Mouse (Mus musculus) cerebellum, adult 8-10 months (tissue): ENCODE measurements at regions not wholly inside any gene's neighbourhood (a gene's known extent, or its start where the extent isn't known, plus 50 kb on each side); places are given as distances from the start of the nearest gene placed in this dataset.

Experiments used
- DNase-seq: peaks from one replicate; pipeline ENCODE4 v3.0.0; 2022

DNA sequence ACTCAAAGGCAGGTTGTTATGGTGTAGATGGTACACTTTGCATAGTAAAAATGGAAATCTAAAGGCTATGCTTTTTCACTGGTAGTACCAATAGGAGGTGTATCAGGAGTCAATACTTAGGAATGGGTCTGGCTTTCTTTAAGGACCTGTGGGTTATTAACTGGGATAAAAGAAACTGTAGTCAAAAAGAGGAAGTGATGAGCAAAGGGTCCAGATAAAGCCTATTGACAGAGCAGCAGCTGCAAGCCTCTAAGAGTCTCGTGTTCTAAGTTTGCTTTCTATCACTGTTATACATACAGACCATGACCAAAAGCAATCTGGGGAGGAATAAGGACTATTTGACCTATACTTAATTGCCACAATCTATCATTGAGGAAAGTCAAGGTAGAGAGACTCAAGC is 683.0 kb downstream of the Stpg2 start:
- DNase-seq, result no peak

DNA sequence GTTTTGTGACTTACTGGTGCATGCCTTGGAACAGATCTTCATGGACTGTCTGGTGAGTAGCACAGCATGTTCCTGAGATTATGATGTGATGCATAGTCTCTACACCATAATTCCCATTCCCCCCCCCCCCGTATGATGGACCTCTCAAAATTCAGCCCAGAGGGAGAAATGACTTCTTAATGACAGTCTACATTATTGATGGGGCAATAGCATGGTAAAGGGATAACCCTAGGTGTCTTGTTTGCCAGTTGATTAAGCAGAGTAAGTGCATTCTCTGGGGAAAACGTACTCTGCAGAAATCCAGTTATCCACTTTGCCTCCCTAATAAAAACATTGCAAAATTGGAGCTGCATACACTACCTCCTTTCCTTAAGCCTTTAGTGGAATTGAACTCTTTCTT is 684.7 kb downstream of the Stpg2 start:
- DNase-seq, result no peak

DNA sequence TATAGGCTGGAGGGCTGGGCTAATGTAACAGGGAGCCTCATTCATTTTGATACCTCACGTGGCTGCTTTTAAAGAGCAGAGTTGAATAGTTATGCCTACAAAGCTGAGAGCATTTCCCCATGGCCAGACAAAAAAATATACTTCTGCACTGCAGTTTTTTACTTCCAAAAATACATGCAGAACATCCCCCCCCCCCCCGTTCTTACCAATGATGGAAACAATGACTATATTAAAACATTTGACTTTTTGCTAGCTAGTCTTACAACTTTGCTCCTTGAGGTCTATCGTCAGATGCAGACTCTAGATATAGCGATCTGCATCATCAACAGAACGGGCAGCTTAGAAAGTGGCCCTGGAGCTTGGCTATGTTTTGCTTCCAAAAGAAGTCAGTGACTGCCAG is 692.4 kb downstream of the Stpg2 start:
- no peak for DNase-seq

DNA sequence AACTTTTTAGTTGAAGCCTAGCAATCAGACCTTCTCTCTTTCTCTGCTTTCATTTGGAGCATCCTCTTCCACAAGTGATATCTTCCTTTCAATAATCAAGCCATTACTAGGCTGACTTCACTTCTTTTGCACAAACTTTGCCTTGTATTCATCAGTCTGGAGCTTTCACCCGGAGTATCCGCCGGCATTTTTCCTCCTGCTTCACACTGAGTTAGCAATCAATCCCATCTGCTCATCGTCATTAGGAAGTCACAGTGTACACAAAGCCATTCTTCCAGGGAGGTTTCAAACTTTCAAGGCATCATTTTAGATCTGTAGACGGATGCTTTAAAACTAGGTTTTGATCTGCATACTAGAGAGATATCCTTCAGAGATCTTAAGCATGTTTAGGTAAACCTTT is 693.7 kb downstream of the Stpg2 start:
- no peak for DNase-seq

DNA sequence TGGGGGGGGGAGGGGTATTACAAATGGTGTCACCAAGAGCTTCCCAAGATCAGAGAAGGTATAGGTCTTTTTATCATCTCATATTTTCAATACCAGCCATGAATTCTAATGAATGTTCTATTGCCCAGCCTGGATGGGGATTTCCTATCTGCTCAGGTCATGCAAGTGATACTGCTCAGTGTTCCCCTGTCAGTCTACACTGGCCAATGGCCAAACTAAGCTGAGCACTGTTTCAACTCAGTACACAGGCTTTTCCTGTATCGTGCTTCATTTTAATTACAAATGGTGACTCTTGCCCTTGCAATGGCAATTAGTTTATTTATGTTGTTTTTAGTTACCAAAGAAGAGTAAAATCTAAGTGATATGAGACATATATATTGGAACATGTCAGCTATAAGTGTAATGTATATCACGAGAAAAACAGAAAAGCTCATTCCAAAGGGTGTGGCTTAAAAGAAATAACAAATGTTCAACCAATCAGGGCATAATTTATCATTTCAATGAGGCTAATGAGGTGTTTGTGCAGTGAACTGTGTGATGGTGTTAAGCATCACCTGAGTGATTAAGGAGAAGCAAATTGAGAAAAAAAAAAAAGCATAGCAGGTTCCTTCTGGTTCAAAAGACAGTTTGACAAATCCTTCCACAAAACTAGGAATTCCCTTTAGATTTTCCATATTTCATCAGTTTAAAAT is 708.3 kb downstream of the Stpg2 start:
- no peak for DNase-seq

DNA sequence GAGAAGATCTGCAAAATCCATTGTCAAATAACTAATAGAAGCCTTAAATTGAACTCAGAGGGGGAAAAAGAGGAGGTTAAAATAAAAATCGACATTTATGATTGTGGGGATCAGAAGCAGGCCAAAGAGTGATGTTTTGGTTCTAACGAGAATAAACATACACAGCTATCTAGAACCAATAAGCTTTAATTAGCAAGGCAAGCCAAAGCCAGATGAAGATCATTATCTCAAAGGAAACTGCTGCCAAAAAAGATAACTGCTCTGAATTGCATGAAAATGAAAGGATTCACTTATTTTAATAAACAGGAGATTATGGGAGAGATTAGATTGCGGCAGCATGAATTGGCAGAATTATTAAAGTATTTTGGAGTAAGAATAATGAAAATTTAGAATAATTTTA is 716.8 kb downstream of the Stpg2 start:
- DNase-seq, result no peak

DNA sequence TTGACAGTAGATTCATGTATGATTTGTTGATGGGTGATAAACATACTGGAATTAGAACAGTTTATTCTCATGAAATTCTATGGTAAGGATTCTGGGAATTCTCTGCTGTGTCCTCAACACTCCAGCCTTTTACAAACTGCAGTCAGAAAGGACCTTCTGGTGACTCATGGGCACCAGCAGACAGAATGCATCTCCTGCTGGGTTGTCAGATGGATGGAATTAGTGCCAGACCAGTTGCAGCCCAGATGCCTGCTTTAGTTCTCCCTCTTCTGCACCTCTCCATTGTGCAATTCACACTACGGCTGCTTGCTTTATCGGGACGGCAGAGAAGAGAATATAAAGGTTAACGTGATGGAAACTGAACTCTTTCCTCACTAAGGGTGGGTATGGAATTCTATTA is 727.5 kb downstream of the Stpg2 start:
- peak; percentile 28 for DNase-seq

DNA sequence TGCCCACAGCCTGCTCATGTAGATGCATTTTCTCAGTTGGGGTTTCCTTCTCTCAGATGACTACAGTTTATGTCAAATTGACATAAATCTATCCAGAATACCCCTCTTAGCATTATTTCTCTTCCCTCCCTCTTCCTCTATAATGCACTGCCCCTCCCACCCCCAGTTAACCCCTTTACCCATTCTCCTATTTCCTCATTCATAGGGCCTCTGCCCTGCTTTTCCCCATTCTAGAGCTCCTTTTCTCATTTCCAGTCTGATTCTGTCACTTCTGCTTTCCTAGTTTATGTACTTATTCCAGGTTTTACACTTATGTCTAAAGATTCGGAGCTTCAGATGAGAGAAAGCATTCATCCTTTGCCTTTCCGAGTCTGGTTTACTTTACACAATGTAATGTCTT is 740.7 kb downstream of the Stpg2 start:
- DNase-seq, result no peak

DNA sequence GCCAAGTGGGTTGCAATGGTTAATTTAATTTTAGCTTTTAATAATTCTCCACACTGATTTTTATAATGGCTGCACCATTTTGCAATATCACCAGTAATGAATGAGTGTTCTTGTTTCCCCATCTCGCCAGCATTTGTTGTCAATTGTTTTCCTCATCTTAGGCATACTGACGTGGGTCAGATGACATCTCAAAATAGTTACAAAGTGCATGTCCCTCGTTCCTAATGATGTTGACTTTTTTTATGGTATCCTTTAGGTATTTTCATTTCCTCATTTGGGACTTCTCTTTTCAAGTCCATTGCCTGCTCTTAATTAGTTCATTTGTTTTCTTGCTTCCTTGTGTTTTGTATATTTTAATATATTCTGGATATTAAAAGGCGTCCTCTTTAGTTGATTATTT is 741.8 kb downstream of the Stpg2 start:
- DNase-seq, result no peak

DNA sequence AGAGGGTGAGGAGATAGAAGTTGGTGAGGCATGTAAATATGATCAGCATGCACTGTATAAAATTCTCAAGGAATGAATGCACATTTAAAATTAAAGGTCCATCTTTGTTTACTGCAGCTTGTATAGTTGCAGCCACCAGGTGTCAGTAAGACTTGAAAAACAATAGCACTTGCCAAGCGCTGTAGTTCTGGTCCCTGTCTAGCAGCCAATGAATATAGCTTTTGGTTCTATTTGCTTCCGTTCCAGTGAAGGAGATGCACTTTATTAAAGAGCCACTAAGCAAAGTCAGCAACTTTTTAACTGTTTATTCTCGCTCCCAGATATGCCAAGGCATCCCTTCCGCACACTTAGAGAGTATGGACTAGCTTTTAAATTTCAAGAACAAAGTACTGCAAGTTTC is 743.6 kb downstream of the Stpg2 start:
- DNase-seq, result peak; percentile 26

DNA sequence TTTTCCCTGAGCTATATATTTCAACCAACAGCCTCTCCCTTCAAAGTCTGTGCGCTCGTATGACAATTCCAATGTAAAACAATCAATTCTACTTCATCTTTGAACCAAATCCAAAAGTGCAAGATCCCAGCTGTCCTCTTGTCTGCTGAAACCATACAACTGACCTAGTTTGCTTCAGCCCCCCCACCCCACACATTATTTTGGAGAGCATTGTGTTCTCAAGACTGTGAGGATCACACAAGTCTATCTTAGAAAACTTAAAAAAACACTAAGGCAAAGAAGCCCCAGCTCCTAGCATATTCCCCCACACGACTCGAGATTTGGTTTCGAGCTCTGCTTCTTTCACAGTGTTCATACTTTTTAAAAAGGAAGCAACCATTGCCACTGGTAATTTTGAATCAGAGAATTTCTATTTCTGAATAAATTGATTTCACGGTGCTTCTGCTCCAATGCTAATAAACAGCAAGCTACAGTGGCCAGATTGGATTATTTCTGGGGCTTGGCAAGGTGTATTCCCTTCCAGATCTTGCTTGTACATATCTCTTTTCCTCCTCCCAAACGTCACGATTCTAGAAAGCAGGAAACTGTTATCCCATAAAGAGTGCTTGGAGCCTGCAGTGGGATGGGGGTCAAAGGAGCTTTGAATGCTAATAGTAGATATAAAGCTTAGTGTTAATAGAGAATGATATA is 744.7 kb downstream of the Stpg2 start:
- DNase-seq, result peak; percentile 27

DNA sequence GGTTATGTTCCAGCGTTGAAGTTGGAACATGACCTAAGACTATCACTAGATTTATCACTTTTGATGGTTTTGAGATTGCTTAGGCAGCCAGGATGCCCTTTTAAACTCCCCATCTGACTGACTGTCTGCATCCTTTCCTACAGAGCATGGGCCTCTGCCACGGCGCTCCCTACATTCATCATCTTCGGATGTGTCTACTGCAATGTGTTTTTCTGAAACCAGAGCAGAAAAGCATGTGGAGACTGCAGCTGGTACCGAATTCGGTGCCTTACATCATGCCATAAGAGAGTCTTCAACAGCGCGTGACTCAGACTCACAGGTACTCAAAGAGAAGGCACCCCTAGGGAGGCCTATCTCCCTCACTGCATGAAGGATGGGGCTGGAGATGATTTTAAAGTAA is 746.0 kb downstream of the Stpg2 start:
- no peak for DNase-seq

DNA sequence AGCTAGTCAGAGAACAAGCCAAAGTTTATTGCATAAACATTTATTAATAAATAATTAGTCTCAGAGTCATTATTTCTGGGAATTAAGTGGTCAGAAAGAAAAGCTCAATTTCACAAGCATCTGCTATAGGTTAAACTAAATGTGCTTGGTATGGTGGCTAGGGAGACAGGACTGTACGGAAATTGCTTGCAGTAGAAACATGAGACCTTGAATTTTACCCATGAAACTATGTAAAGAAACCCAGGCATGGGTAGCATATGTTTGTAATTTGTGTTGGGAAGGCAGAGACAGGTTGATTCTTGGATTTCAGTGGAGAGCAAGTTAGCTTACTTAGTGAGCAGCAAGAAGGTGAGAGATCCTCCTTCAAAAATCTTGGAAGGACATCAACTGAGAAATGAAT is 772.7 kb downstream of the Stpg2 start:
- DNase-seq, result no peak

DNA sequence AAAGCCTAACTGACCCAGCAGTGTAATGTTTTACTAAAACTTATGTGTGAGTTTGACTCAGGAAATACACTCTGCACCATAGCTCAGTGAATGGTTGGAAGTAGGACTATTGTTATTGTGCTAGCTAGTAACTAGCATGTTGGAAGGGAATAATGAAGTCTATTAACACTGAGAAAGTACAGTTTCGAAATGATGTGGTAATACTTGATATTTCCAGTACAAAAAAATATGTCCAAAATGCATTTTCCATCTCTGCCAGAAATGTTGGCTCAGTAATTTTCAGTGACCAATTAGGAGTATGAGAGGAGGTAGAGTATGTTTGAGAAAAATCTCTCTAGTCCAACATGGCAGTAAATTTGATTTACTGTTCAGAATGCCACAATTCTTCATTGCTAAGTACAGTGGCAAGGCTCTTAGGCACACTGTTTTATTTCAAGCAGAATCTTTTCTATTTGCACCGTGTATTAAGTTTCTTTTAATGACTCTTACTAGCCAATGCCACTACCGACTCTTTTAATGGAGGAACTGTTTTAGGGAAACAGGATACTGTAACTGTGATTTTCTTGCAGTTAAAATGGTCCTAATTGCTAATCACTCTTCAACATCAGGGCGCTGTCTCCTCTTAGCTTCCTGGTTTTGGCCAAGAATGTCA is 780.5 kb downstream of the Stpg2 start:
- DNase-seq, result no peak

DNA sequence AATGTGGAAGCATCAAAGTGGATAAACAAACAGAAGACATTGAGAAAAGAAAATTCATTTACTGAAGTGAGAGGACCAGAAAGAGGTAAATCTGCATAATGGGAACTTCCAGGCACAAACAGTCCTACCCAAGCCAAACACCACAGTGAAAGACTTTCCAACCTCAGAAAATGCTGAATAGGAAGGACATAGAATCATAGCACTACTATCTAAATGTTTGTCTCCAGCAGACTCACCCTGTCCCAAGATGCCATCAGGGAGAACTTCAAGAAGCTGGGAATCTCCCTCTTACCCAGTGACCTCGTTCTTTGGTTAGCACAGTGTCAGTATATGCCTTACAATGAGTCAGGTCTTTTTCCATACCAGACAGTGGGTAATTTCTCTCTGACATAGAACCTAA is 783.4 kb downstream of the Stpg2 start:
- DNase-seq, result no peak

DNA sequence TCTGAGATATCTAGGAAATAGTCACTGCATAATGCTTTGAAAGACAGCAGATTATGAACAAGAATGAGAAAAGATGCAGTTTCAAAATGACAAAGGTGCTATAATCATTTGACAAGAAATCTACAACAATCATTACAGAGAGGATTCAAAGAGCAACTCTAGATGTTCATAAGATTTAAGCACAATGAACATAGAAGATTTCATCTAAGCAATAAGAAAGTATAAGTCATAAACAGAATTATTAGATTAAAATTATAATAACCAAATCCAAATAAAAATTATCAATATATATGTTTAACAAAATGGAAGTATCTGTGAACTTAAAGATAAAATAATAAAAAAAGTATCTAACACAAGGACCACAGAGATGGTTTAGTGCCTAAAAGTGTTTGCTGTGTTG is 783.9 kb downstream of the Stpg2 start:
- DNase-seq, result no peak

DNA sequence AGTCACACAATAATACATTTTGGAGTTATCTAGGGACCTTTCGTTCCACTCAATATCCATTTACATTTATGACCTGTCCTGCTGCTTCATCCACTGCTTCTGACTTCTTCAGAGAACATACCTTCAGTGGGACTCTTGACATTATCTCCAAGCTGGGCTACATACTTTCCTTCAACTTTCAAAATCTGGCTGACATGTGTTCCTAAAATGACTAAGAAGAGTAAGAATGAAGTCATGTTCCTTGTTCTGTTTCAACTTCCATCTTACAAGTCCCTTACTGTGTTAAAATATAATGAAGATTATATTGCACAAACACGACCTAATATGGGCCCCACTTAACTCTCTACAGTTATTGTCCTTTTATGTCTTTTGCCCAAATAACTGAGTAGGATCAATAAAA is 807.0 kb downstream of the Stpg2 start:
- no peak for DNase-seq

DNA sequence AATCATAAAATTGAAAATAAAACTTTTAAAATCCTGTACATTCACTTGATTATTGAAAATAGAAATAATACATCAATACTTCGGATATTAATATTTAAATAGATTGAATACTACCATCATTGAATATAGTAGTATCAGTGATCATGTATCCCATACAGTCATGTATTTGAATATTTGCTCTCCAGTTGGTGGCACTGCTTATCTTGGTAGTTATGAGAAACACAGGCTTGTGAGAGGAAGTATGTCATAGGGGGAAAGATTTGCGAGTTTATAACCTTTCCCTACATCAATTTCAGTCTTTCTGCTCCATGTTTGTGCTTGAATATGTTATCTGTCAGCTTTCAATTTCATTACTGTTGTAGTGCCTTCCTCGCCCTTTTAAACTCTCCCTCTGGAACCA is 828.6 kb downstream of the Stpg2 start:
- no peak for DNase-seq

DNA sequence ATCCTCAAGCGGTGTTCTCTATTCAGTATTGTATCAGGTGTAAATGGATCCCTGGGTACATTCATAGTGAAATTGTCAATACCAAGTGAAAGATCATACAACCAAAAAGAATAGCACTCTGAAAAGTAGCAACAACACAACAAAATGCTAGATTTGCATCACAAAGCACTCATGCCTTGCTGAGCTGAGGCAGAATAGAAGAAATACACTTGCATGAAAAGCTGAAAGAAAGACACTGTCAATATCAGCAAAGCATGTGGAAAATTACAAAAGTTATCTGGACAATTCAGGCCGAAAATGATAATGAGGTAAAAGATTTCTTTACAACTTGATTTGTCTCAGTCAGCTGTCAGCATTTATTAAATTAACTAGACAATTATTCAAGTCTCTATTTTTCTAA is 829.6 kb downstream of the Stpg2 start:
- DNase-seq, result no peak

DNA sequence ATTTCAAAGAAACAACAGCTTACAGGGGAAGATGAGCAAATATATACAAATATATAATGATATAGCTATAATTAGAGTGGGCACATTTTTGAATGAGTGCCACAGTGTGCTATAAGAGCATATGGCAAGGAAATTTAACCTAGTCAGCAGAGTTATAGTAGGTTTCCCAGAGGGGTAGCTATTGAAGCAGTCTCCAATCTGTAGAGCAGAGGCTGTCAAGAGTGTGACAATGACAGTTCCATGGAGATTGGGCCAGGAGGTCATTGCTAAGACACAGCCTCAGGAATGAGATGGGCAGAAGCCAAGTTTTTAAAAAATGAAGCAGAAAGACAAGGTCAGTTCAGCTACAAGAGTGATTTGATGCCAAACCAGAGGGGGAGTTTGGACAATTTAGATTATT is 839.4 kb downstream of the Stpg2 start:
- no peak for DNase-seq

DNA sequence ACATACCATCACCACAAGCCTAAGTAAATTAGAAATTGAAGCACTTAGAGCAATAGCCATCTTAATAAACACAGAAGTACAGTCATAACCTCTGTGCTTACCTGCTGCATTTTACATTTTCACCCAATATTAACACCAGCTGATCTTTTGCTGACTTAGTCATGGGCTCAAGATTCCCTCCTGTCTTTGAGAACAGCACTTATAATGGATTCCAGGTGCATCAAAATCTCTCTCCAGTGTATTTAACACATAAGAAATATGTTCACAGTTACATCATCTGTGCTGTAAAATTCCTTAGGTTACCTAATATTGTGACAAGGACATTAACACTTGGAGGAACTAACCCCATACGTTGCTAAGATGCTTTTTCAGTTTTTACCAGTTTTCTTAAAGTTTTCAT is 849.1 kb downstream of the Stpg2 start:
- no peak for DNase-seq

DNA sequence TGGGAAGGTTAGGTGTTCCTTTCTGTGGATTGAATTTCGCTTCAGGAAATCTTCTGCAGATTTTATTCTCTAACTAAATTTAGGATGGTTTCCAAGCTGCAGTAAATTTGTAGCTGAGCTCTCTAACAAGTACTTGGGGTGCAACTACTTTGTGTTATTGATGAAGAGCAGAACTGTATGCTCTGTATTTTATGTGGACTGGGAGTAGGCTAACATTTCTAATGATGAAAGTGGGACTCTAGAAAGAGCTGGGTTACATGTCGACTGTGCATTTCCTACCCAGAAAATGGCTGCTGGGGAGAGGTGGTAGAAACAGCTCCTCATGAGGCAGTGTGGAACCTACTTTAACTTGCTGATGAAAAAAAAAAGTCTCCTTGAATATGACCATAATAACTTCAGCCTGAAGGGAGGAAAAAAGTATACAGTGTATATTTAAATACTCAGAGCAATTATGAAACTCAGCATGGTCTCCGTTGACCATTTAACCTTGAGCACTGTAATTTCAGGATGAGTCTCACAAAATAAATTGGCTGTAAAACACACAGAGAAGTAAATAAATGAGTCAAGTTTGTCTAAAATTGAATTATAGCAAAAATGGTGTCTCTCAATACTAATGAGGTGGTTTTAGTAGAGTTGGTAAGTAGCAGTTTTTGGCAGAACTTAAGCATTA is 852.6 kb downstream of the Stpg2 start:
- DNase-seq, result no peak

DNA sequence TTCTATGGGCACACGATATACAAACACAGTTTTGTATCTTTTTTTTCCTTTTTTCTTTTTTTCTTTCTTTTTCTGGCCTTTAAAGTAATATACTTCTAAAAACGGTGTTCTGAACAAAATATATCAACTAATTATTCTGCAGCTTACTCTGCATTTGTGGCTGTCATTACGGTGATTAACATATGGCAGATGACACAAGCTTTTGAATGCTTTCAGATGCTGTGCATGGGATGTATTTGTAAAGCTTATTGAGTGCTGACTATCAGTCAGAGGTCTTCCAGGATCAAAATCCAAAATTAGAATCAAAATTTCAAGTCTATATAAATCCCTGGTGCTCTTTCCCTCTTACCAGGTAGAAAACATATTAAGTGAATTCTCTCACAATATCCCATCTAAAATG is 853.6 kb downstream of the Stpg2 start:
- DNase-seq, result no peak

DNA sequence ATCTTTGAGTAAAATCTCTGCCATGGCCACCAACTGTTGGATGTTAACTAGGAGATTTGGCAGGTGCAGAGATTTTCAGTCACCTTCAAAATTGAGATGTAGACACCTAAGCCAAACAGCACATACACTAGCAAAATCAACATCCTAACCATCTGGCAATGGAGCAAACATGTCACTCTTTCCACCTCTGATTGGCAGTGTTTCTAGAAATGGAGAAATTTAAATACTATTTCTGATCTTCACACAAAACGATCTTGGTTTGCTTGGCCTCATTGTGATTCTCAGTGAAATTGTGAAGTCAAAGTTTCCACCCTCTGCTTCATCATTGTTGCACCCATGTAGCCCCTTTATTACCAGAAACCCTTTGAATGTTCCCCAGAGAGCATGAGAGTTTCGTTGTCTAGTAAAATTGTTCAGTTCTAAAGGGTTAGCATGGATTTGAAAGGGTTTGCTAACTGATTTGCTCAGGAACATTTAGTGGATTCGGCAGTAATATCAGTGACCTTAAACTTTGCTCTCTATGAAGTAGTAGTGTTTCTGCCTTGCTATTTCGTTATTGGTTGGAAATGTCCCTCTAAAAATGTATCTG is 854.1 kb downstream of the Stpg2 start:
- no peak for DNase-seq
